Mouse (Mus musculus) right cerebral cortex, adult 18-20 months (tissue): ENCODE measurements around the gene Prss30.
"Not testable (repeated sequence)": the region's sequence is repeated elsewhere in the genome, so short reads cannot be mapped to it uniquely, and the experiment has no call there.

Experiments used
- DNase-seq: peaks from one replicate; pipeline ENCODE4 v3.0.0; 2022; ENCODE audit warnings: mixed read lengths

Prss30 gene

DNA sequence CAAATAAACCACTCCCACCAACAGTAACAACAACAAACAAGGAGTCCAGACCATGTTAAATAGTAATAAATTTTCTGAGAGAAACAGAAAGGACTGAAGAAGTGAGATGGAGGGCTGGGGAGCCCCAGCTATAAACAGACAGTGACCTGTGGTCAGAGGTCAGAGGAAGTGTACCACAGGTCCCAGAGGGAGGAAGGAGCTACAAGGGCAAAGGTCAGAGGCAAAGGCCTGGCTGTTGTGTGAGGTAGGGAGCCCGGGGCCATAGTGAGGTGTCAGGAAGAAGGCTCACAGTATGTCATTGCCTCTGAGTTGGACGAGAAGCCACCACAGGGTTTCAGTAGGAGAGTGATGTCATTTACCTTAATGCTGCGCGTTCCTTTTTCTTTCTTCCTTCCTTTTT lies 2.5 kb upstream of the Prss30 start:
- DNase-seq, result no peak

DNA sequence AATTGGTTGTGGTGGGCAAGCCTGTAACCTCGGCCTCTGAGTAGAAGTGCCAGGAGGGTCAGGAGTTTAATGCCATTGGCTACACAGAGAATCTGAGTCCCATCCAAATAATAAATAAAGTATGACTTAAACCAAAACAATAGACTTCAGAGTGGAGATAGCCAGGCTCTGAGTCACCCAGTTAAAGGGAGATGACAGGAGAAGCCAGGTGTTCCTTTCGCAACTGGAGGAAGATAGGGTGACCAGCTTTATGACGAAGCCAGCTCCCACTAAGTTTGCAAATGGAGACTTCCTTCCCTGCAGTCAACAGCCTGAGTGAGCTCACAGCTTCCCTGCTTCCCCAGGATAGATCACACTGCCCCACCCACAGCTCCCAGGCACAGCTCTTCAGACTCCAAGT lies 895 bp downstream of the Prss30 start:
- DNase-seq, result no peak

DNA sequence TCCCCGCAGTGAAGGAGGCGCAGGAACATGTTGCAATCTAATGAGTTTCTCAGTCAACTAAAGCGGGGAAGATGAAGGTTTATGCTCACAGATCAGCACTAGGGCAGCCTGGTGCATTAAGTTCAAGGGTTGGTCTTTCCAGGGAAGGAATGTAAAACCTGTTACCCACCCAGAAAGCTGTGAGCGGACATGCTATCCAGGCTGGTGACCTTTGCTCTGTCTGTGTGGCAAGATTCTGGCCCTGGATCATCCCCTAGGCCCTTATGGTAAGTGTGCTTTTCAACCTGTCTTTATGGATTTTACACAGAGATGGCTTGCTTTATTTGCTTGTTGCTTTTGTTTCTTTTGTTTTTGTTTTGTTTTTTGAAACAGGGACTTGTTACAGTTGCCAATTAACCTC lies 3.7 kb downstream of the Prss30 start:
- no peak for DNase-seq

DNA sequence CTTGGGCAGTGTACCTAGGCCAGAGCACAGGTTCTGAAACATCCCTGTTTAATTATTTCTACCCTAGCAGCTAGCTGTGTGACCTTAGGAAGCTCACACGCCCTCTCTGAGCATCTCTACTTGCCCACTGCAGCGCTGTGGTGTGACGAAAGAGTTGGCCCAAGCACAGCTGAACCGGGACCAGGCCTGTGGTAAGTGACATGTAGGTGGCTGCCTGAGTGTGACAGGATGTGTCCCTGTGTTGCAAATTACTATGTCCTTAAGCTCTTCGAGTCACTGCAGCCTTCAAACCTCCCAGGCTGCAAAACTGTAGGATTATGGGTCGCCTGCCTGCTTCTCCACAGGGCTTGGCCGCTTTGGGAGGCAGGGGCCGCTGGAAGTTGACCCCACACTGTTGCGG lies 9.1 kb downstream of the Prss30 start:
- no peak for DNase-seq

DNA sequence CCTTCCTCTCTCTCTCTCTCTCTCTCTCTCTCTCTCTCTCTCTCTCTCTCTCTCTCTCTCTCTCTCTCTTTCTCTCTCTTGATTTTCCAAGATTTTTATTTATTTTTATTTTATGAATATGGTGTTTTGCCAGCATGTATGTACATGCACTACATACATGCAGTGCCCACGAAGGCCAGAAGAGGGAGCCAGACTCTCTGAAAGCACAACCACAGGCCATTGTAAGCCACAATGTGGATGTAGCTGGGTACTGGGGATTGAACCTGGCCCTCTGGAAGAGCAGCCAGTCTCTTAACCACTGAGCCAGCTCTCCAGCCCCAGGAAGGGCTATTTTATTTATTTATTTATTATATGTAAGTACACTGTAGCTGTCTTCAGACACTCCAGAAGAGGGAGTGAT lies 11.1 kb downstream of the Prss30 start:
- DNase-seq, result peak; percentile 69

DNA sequence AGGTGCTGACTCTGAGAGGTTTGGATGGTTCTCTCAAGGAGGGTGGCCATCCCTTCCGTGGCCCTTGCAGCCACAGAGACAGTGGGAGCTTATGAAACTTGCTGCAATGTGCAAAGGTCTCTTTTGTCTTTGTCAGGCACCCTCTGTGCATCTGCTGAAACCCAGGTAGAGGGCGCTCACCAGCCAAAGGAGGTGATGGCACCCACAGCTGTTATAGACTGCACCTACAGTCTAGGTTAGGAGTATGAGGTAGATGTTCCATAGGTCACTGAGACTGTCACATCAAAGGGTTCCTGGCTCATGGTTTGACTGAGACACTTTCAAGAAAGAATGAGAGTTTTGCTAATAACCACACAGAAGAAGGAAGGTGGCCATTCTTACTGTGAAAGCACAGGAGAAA lies 11.6 kb downstream of the Prss30 start:
- DNase-seq, result no peak

DNA sequence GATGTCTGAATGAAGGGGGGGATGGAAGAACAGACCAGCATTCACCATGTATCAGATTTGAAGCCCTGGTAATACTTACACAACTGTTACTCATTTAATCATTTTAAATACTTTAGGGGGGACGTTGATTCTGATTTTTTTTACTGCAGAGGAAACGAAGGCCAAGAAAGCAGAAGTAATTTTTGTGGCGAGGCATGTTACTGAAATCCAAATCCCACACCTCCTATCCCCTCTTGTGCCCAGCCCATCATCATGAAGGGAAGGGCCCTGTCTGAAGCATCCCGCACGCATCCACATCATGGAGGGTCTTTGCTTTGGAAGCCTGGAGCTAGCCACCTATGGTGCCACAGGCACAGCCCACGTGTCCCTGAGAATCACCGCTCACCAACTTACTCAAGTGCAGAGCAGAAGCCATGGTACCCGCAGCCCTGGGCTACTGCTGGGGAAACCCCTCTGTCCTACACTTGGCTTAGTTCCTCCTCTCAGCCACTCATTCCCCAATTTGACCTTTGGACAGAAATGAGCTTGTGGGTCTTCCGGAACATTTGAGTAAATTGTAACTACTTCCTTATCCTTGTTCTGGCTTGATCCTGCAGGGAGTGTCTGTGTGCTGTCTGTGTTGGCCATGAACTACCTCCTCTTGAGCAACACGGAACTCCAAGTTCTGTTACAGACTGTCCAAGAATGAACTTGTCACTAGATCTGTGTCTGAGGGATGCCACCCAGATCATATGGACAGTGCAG lies 13.5 kb downstream of the Prss30 start:
- DNase-seq, result no peak

DNA sequence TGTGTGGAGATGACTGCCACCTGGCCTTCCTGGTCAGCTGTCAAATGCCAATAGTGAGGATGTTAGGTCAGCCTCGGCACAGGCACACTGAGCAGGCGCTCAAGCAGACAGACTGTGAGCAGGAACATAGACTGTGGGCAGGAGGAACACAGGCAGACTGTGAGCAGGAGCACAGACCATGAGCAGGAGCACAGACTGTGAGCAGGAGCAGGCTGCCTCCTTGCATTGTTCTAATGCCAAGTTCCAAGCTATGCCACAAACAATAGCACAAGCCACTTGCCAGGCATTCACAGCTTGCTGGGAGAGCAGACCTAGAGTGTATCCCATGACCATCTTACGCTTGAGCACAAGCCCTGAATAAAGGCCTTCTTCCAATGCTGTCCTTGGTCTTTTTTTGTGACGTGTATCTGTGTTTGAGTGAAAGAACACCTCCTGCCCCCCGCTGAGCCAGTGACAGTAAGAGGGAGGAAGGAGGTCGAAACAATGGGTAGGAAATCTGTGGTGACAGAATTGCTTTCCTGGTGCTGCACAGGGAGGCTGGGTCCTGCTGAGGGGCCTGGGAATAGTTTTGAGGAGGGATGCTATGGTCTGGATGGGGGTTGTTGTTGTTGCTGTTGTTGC lies 14.5 kb downstream of the Prss30 start:
- DNase-seq, result no peak

DNA sequence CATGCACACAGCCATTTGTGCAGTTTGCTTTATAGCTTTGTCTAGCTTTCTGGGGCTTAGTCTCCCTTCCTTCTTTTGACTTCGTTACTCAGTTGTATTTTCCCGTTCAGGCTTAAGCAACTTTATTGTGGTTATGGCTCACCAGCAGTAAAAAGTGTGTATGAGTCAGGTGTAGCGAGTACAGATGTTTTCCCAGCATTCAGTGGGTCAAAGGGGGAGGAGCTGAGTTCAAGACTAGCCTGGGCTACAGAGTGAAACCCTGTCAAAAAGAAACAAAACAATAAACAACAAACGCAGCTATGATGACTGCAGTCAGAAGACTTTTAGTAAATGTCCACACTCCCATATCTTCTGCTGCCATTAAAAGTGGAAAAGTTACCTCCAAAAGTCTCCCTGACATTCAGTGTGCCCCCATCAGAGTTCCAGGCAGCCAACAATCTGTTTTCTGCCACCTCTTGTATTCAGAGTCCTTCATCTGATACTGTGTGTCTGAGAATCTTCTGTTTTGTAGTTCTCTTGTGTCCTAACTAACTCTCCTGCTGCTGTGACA lies 18.7 kb downstream of the Prss30 start:
- no peak for DNase-seq

DNA sequence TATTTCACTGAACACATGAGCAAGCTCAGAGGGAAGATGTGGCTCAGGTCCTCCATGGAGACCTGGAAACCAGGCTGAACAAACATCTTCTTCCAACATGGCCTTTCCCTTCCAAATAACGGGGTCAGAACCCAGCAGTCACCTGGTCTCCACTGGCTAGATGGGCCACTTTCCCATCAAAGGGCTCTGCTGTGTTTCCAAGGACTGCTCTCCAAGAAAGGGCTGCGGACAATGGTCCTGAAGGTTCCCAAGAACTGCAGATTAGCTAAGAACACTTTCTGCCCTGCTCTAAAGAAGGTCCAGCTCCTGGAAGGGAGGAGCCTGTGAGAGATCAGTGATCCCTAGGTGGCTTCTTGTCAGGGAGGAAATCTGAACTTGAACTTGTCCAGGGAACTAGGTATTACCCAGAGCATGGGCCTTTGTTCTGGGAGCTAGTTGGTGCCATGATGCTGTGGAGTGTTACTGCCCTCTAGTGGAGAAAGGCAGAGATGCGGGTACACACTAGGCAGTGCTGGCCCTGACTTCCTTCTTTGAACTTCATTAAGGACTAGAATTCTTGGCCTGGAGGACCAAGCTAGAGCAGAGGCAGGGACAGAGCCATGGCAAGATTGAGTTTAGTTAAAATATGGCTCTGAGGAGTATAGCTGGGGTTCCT lies 20.2 kb downstream of the Prss30 start:
- peak; percentile 77 for DNase-seq

DNA sequence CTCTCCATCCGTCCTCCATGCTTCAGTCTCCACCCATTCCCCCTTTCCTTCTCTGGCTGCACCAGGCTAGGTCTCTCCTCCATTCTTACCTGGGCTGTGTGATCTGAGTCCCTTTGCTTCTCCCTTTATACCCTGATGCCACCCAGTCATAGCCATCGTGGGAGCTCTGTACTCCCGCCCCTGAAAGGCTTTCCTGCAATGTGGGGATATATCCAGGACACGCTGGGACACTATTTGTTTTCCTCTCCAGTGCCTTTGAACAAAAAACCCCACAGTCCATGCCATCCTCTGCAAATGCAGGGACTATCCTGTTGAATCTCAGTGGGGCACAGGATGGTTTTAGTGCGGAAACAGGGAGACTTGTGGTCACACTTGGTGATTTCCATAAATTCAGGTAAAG lies 25.2 kb downstream of the Prss30 start, which contains the start of gene Sbpl:
TSS of gene Sbpl (minus strand) at position 101 of the 400 bp plus-strand sequence.
- no peak for DNase-seq

DNA sequence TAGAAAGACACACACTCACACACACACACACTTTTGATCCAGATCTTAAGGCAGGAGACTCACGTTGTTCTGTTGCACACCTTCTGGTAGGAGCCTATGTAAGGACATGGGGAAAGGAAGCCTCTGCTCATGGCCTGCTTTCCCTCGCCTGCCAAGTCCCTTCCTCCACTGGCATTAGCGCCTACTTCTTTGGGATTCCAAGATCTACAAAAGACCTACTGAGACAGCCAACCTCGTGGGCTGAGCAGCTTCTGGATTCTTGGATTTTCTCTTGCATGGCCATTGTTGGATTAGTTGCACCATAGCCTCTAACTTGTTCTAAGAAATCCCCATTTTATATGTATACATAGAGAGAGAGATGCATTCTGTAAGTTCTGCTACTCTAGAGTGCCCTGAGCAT lies 29.5 kb downstream of the Prss30 start:
- not testable (repeated sequence) for DNase-seq

DNA sequence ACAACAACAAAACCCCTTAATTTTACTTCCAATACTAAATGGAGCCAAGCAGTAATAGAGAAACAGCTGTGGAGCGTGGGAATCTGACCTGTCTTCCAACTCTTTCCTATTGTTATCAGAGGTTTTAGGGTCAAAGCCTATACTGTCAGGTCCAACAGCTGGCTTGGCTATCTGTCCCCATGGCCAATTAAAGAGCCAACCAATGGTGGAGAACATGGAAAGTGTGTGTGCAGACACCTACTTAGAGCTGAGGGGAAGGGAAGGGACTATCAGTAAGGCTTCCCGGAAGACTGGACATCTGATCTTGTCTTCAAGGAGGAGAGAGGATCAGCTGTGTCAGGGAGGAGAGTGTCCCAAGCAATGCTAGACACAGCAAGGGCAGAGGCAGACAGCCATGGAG lies 31.3 kb downstream of the Prss30 start:
- DNase-seq, result no peak

DNA sequence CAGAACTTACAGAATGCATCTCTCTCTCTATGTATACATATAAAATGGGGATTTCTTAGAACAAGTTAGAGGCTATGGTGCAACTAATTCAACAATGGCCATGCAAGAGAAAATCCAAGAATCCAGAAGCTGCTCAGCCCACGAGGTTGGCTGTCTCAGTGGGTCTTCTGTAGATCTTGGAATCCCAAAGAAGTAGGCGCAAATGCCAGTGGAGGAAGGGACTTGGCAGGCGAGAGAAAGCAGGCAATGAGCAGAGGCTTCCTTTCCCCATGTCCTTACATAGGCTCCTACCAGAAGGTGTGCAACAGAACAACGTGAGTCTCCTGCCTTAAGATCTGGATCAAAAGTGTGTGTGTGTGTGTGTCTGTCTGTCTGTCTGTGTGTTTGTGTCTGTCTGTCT lies 32.9 kb downstream of the Prss30 start:
- DNase-seq, result not testable (repeated sequence)

DNA sequence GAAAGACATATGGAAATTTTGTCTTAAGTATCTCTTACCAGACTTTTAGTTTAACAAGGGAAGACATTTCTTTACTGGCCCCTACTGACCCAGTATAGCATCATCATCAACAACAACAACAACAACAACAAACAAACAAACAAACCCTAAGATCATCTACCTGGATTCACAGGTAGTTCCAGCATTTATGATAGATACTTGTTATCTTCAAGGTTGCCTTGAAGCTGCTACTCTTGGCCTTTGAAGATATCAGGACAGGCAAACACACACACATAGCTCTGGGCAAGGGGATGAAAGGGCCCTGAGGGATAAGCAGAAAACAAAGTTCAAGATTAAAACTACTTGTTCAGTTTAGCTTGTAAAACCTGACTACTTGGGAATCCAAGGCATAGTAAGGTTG lies 39.0 kb downstream of the Prss30 start, which contains the start of gene Sbp:
TSS of gene Sbp (plus strand) at position 301 of the 400 bp plus-strand sequence.
- DNase-seq, result no peak

DNA sequence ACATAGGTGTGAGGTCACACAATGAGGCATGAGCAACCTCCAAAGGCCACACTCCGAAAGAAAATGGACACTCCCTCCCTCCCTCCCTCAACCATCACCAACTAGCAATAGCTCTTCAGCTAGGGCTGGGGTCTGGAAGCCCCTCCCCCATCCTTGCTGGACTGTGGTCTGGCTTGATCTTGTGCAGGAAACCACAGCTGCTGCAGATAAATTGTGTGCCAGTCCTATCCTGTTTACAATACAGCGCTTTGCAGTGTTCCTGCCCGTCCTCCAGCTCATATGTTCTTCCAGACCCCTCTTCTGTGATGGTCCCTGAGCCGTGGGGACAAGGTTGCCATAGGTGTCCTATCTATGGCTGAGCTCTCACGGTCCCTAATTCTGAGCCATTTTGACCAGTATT lies 49.2 kb downstream of the Prss30 start:
- DNase-seq, result no peak

DNA sequence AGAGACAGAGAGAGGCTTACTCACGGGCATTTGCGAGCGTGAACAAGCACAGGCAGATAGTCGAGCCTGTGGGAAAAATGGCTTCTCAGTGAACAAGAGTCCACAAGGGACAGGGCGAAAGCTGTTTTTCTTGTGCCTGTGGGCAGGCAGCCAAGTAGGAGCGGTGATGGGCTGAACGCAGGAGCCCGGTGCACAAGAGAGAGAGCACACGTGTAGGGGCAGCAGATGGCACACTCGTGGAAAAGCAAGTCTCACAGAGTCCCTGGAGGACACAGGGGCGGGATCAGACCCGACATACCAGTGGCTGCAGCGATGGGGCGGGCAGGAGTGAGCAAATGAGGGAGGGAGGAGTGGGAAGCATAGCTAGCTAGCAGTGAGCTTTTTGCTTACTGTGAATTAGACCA lies 55.3 kb downstream of the Prss30 start:
- peak; percentile 53 for DNase-seq

DNA sequence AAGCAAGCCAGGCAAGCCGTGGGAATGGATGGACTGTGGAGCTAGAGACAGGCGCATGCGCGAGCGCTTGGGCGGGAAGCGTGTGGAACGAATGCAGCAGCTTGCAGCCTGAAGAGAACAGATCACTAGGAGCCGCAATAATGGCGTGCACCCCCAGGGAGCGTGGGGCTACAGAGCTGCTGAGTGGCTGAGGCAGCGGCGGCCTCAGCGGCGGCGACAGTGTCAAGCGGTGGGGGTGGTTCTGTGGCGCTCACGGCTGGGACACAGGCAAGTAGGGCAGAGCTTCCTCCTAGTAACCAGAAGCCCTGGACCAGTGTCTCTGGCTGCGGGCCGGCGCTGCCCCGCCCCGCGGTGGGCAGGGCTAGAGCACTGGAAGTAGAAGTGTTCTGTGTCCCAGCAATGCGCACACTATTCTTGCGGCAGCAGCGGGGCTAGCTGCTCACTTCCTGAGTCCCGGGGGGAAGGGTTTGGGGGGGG lies 55.8 kb downstream of the Prss30 start:
- peak; percentile 91 for DNase-seq
